Mouse (Mus musculus) MEL (cell line): ENCODE results near the gene B9d2. TPM values are rescaled to one million over a fixed set of nuclear protein-coding genes. Genes with fewer than 3 reads are reported as not detected.

Experiments
- DNase-seq: peaks from one replicate; pipeline ENCODE4 v3.0.0; 2011; ENCODE audit warnings: low read depth, low spot score
- H3K27ac ChIP-seq: 2 replicates; pipeline ENCODE4 v1.5.1; 2012; ENCODE audit warnings: low read depth, mild to moderate bottlenecking, control low read depth, low read length, moderate library complexity; ENCODE audit not compliant: control insufficient read depth
- H3K27me3 ChIP-seq, 2 experiments: fragments of 150-350 bp in 1 of 2; sonication (generic) in 1 of 2; 2 replicates each; pipeline ENCODE4 v1.6.1; 2012; ENCODE audit warnings: low read length in 2 of 2, mild to moderate bottlenecking in 2 of 2, improper control_type of control experiment in 1 of 2, moderate library complexity in 1 of 2; ENCODE audit not compliant: insufficient read depth in 2 of 2, control insufficient read depth in 1 of 2
- H3K36me3 ChIP-seq, 2 experiments: 2 replicates each; pipeline ENCODE4 v1.6.1; 2012 to 2014; ENCODE audit warnings: low read length in 2 of 2, improper control_type of control experiment in 1 of 2, inconsistent platforms in 1 of 2, mild to moderate bottlenecking in 1 of 2; ENCODE audit not compliant: insufficient read depth in 2 of 2, control insufficient read depth in 1 of 2
- H3K4me1 ChIP-seq, 2 experiments: fragments of 150-350 bp in 1 of 2; sonication (generic) in 1 of 2; 2 replicates each; pipeline ENCODE4 v1.6.1; 2012; ENCODE audit warnings: low read length in 2 of 2, improper control_type of control experiment in 1 of 2, mild to moderate bottlenecking in 1 of 2; ENCODE audit not compliant: insufficient read depth in 2 of 2, control insufficient read depth in 1 of 2
- H3K4me3 ChIP-seq, 2 experiments: fragments of 150-350 bp in 1 of 2; sonication (generic) in 1 of 2; 2 replicates each; pipeline ENCODE4 v1.5.1; 2012; ENCODE audit warnings: low read depth in 2 of 2, low read length in 2 of 2, mild to moderate bottlenecking in 2 of 2, moderate library complexity in 2 of 2, control low read depth in 1 of 2, improper control_type of control experiment in 1 of 2; ENCODE audit not compliant: control insufficient read depth in 1 of 2, insufficient read depth in 1 of 2
- H3K79me2 ChIP-seq: 2 replicates; pipeline ENCODE4 v1.6.1; 2012; ENCODE audit warnings: mild to moderate bottlenecking, low read length, moderate library complexity; ENCODE audit not compliant: control insufficient read depth, poor library complexity, insufficient read depth
- H3K9ac ChIP-seq: 2 replicates; pipeline ENCODE4 v1.6.1; 2012; ENCODE audit warnings: low read depth, mild to moderate bottlenecking, control low read depth, low read length, moderate library complexity; ENCODE audit not compliant: control insufficient read depth, poor library complexity, severe bottlenecking
- H3K9me3 ChIP-seq: fragments of 150-350 bp; sonication (generic); replicated peaks from 2 replicates; pipeline ENCODE4 v1.6.1; 2012; ENCODE audit warnings: mild to moderate bottlenecking, low read length, improper control_type of control experiment, moderate library complexity; ENCODE audit not compliant: insufficient read depth
- CHD1 ChIP-seq: IDR thresholded peaks from 2 replicates; pipeline ENCODE4 v1.6.1; 2012; ENCODE audit warnings: low read depth, mild to moderate bottlenecking, inconsistent platforms, low read length, improper control_type of control experiment
- CHD2 ChIP-seq: IDR thresholded peaks from 2 replicates; pipeline ENCODE4 v1.6.1; 2011; ENCODE audit warnings: low read length, improper control_type of control experiment
- CTCF ChIP-seq, 3 experiments: IDR thresholded peaks in 2 of 3; conservative IDR thresholded peaks in 1 of 3; 2 replicates each; pipeline ENCODE4 v1.5.1; 2011 to 2012; ENCODE audit warnings: low read length in 3 of 3, low read depth in 2 of 3, mild to moderate bottlenecking in 2 of 3, improper control_type of control experiment in 1 of 3, inconsistent platforms in 1 of 3, mixed read lengths in 1 of 3, moderate library complexity in 1 of 3; ENCODE audit not compliant: control insufficient read depth in 1 of 3, insufficient read depth in 1 of 3, poor library complexity in 1 of 3, severe bottlenecking in 1 of 3
- ELF1 ChIP-seq: IDR thresholded peaks from 2 replicates; pipeline ENCODE4 v1.6.1; 2014; ENCODE audit warnings: low read depth, mild to moderate bottlenecking, inconsistent platforms, low read length, improper control_type of control experiment, moderate library complexity
- GABPA ChIP-seq: IDR thresholded peaks from 2 replicates; pipeline ENCODE4 v1.6.1; 2012; ENCODE audit warnings: low read depth, mild to moderate bottlenecking, inconsistent platforms, low read length, improper control_type of control experiment, moderate library complexity
- GATA1 ChIP-seq: IDR thresholded peaks from 2 replicates; pipeline ENCODE4 v1.6.1; 2011; ENCODE audit warnings: low read depth, low read length, improper control_type of control experiment
- HCFC1 ChIP-seq: IDR thresholded peaks from 2 replicates; pipeline ENCODE4 v1.6.1; 2012; ENCODE audit warnings: low read depth, mild to moderate bottlenecking, inconsistent platforms, low read length, improper control_type of control experiment, moderate library complexity
- KAT2A ChIP-seq: conservative IDR thresholded peaks from 2 replicates; pipeline ENCODE4 v1.6.1; 2012; ENCODE audit warnings: low read depth, low read length, improper control_type of control experiment, inconsistent platforms
- MAFK ChIP-seq: IDR thresholded peaks from 2 replicates; pipeline ENCODE4 v1.6.1; 2011; ENCODE audit warnings: low read depth, mild to moderate bottlenecking, low read length, improper control_type of control experiment, borderline replicate concordance
- MYB ChIP-seq: IDR thresholded peaks from 2 replicates; pipeline ENCODE4 v1.6.1; 2011; ENCODE audit warnings: mild to moderate bottlenecking, low read depth, low read length, improper control_type of control experiment
- POLR2AphosphoS5 ChIP-seq: IDR thresholded peaks from 2 replicates; pipeline ENCODE4 v1.6.1; 2012; ENCODE audit warnings: low read depth, borderline replicate concordance, mild to moderate bottlenecking, inconsistent platforms, low read length, moderate library complexity, mixed read lengths
- RAD21 ChIP-seq: IDR thresholded peaks from 2 replicates; pipeline ENCODE4 v1.6.1; 2011; ENCODE audit warnings: mild to moderate bottlenecking, low read depth, low read length, improper control_type of control experiment
- TBP ChIP-seq: IDR thresholded peaks from 2 replicates; pipeline ENCODE4 v1.8.0; 2011; ENCODE audit warnings: low read depth, low read length, improper control_type of control experiment
- TCF12 ChIP-seq: IDR thresholded peaks from 2 replicates; pipeline ENCODE4 v1.6.1; 2014; ENCODE audit warnings: low read depth, mild to moderate bottlenecking, inconsistent platforms, low read length, improper control_type of control experiment, moderate library complexity
- UBTF ChIP-seq: IDR thresholded peaks from 2 replicates; pipeline ENCODE4 v1.6.1; 2012; ENCODE audit warnings: low read depth, mild to moderate bottlenecking, inconsistent platforms, low read length, improper control_type of control experiment, moderate library complexity, borderline replicate concordance; ENCODE audit not compliant: insufficient read depth
- USF1 ChIP-seq: IDR thresholded peaks from 2 replicates; pipeline ENCODE4 v1.6.1; 2014; ENCODE audit warnings: low read depth, mild to moderate bottlenecking, inconsistent platforms, low read length, improper control_type of control experiment, moderate library complexity
- ZKSCAN1 ChIP-seq: IDR thresholded peaks from 2 replicates; pipeline ENCODE4 v1.6.1; 2012; ENCODE audit warnings: low read depth, mild to moderate bottlenecking, inconsistent platforms, low read length, improper control_type of control experiment, moderate library complexity
- ZNF384 ChIP-seq: IDR thresholded peaks from 2 replicates; pipeline ENCODE4 v1.6.1; 2012; ENCODE audit warnings: low read depth, mild to moderate bottlenecking, inconsistent platforms, low read length, improper control_type of control experiment
- polyA plus RNA-seq, 2 experiments: library from polyadenylated mRNA; stranded (reverse) in 1 of 2; unstranded in 1 of 2; fragments of >175 nt in 1 of 2; fragments of >200 nt in 1 of 2; gene quantifications; 2 replicates each; pipeline versions ENCODE4 v1.2.1 to v1.2.4; 2012; ENCODE audit warnings: low replicate concordance in 2 of 2, low read depth in 1 of 2; ENCODE audit not compliant: insufficient read length in 2 of 2, insufficient read depth in 1 of 2, missing spikeins in 1 of 2
- total RNA-seq: library from RNA; depleted of rRNA; stranded (reverse); fragments of 300-350 nt; gene quantifications from 2 replicates; pipeline ENCODE4 v1.2.3, GENCODE M21; 2012

B9d2 gene
- total and polyA plus RNA-seq, 3 experiments = 70.4 to 108 TPM; not detected in 1

GRCm38 (mm10) chr7:25725886-25726285, 45.3 kb downstream of the B9d2 start:
- Histone ChIP-seq H3K36me3 (peaks cover 13 to 41% of the 10 kb centered on the region in 2 experiments), H3K9ac (no peak overlapping the region), H3K4me1 (peaks cover 0 to 8% of the 10 kb centered on the region in 2 experiments; a peak in 3 of 4 replicates), H3K79me2 (no peaks in the 10 kb centered on the region), H3K4me3 (no peak overlapping the region), H3K27ac (no peak overlapping the region), H3K27me3 (no peaks in the 10 kb centered on the region), H3K9me3 (no peaks in the 10 kb centered on the region)
- TF ChIP-seq TBP (no peak), ZNF384 (no peak), ELF1 (no peak)
- no peak for DNase-seq

DNA sequence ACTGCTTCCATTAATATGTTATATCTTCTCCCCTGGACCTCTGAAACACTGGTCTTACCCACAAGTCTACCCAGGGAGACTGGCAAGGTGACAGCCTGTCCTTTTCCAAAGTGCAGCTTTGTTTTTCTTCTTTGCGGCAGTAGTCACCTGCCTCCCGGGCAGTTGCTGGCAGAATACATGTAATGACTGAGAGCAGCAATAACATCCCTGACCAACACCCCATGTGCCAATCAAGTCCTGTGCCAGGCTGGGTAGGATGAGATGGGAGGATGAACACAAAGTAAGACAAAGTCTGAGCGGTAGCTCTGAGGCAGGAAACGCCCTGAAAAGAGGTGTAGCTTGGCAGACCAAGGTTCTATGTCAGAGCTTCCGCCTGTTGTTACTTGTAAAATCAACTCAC, 47.2 kb downstream of the B9d2 start:
- Histone ChIP-seq H3K27ac (no peak overlapping the region), H3K9me3 (no peaks in the 10 kb centered on the region), H3K36me3 (peaks cover 0 to 48% of the 10 kb centered on the region in 2 experiments; a peak in 3 of 4 replicates), H3K79me2 (no peaks in the 10 kb centered on the region), H3K4me3 (no peak overlapping the region), H3K9ac (no peak overlapping the region), H3K27me3 (no peaks in the 10 kb centered on the region), H3K4me1 (no peaks in the 10 kb centered on the region)
- DNase-seq = no peak
- TF ChIP-seq ZKSCAN1 (no peak), UBTF (no peak), KAT2A (no peak), CHD2 (no peak), MYB (no peak), RAD21 (no peak), CTCF (IDR thresholded peaks at IDR 0.05 in 2 of 3, conservative IDR thresholded peaks at IDR 0.05 in 1 of 3; ENCODE audit: control insufficient read depth in 1 of 3, insufficient read depth in 1 of 3, low read depth in 2 of 3, low read length in 3 of 3, poor library complexity in 1 of 3, severe bottlenecking in 1 of 3) (no peak), HCFC1 (no peak)

DNA sequence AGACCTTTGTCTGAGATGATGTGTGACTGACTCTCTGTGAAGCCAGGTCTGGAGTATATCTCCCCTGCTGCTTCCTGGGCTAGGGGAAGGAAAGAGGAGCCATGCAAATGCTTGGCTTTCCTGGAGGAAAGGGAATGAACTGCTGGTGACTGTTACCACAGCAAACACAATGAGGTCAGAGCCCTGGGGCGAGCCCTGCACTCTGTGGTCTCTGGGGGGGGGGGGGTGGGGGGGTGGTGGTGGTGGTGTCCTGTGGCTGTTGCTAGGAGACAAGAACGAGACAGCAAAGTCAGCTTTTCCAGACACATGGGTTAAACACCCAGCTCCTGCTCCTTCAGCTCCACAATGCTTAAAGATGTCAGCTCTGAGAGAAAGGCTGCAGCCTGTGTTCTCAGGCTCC, 48.8 kb downstream of the B9d2 start:
- Histone ChIP-seq H3K36me3 (peaks cover 4 to 50% of the 10 kb centered on the region in 2 experiments), H3K27ac (no peak overlapping the region), H3K4me3 (no peak overlapping the region), H3K27me3 (no peaks in the 10 kb centered on the region), H3K9me3 (no peaks in the 10 kb centered on the region), H3K4me1 (peaks cover 3 to 5% of the 10 kb centered on the region in 2 experiments; a peak in 3 of 4 replicates), H3K79me2 (peaks cover 2% of the 10 kb centered on the region; the same call in 1 of the 2 replicates), H3K9ac (no peak overlapping the region)
- no peak for DNase-seq
- TF ChIP-seq KAT2A (no peak), POLR2AphosphoS5 (no peak), GABPA (no peak), TCF12 (no peak), GATA1 (no peak), UBTF (no peak), MYB (no peak), CHD1 (no peak), MAFK (no peak), USF1 (no peak), ZNF384 (no peak)
